Mouse (Mus musculus) MN1 (cell line): ENCODE data around the gene Cux1.

Source experiments
- DNase-seq: peaks from one replicate; pipeline ENCODE4 v3.0.0-alpha.2; 2016; ENCODE audit warnings: low spot score

Cux1 gene

GRCm38 (mm10) chr5:136567176-136568025 lies at the start of gene Cux1:
TSS of gene Cux1 (minus strand) at chr5:136567490.
- peak; percentile 96 for DNase-seq

GRCm38 (mm10) chr5:136612391-136612790 lies 45.1 kb upstream of the Cux1 start:
- DNase-seq: no peak

GRCm38 (mm10) chr5:136608814-136609434 lies 41.6 kb upstream of the Cux1 start:
- DNase-seq: no peak

GRCm38 (mm10) chr5:136605144-136605543 lies 37.9 kb upstream of the Cux1 start:
- DNase-seq: no peak

- no peak for DNase-seq
Observed at GRCm38 (mm10) chr5:136603176-136603964, 36.1 kb upstream of the Cux1 start.

GRCm38 (mm10) chr5:136600511-136600910 lies 33.2 kb upstream of the Cux1 start:
- DNase-seq: no peak

- no peak for DNase-seq
Observed at GRCm38 (mm10) chr5:136594896-136595540, 27.7 kb upstream of the Cux1 start.

GRCm38 (mm10) chr5:136591816-136592499 lies 24.7 kb upstream of the Cux1 start:
- no peak for DNase-seq

- no peak for DNase-seq
Observed at GRCm38 (mm10) chr5:136589002-136589401, 21.7 kb upstream of the Cux1 start.

- no peak for DNase-seq
Observed at GRCm38 (mm10) chr5:136588471-136588870, 21.2 kb upstream of the Cux1 start.

GRCm38 (mm10) chr5:136584676-136585285 lies 17.5 kb upstream of the Cux1 start:
- DNase-seq: no peak

- no peak for DNase-seq
Observed at GRCm38 (mm10) chr5:136583666-136584464, 16.6 kb upstream of the Cux1 start.

- DNase-seq: no peak
Observed at GRCm38 (mm10) chr5:136583256-136583655, 16.0 kb upstream of the Cux1 start.

GRCm38 (mm10) chr5:136582201-136582600 lies 14.9 kb upstream of the Cux1 start:
- no peak for DNase-seq

- DNase-seq: no peak
Observed at GRCm38 (mm10) chr5:136581625-136582024, 14.3 kb upstream of the Cux1 start.

GRCm38 (mm10) chr5:136581166-136581565 lies 13.9 kb upstream of the Cux1 start:
- DNase-seq: no peak

GRCm38 (mm10) chr5:136578201-136578600 lies 10.9 kb upstream of the Cux1 start:
- no peak for DNase-seq

- no peak for DNase-seq
Observed at GRCm38 (mm10) chr5:136570171-136570570, 2.9 kb upstream of the Cux1 start.

GRCm38 (mm10) chr5:136568776-136569175 lies 1.5 kb upstream of the Cux1 start:
- DNase-seq: peak; percentile 84
